Mouse (Mus musculus): ENCODE data around the gene Cd8b1. TPM values are rescaled to one million over a fixed set of nuclear protein-coding genes. Genes with fewer than 3 reads are reported as not detected.

Cd8b1 gene
- polyA plus RNA-seq, 1 experiment from 2014 or later: not detected

GRCm38 (mm10) chr6:71374921-71375320 lies 52.3 kb downstream of the Cd8b1 start:
- Histone ChIP-seq H3K4me1 (no peaks in the 10 kb centered on the region), H3K27ac (no peak overlapping the region), H3K9me3 (no peaks in the 10 kb centered on the region), H3K36me3 (no peaks in the 10 kb centered on the region), H3K4me2 (no peak overlapping the region), H3K9ac (no peak overlapping the region), H3K27me3 (no peaks in the 10 kb centered on the region), H3K4me3 (no peak overlapping the region)
- ATAC-seq (ENCODE audit: insufficient number of reproducible peaks, low FRiP score, low TSS enrichment, low read depth): no peak
- 52% methylated on average over 2 of the region's 2 CpGs for WGBS

- ATAC-seq (ENCODE audit: insufficient number of reproducible peaks, low FRiP score, low TSS enrichment, low read depth): no peak
- Histone ChIP-seq H3K27me3 (no peaks in the 10 kb centered on the region), H3K9me3 (no peaks in the 10 kb centered on the region), H3K4me3 (no peak overlapping the region), H3K9ac (no peak overlapping the region), H3K36me3 (no peaks in the 10 kb centered on the region), H3K27ac (no peak overlapping the region), H3K4me1 (no peaks in the 10 kb centered on the region), H3K4me2 (no peak overlapping the region)
- 99% methylated on average over 13 of the region's 13 CpGs for WGBS
Observed at GRCm38 (mm10) chr6:71376711-71377110, 54.1 kb downstream of the Cd8b1 start.

DNA sequence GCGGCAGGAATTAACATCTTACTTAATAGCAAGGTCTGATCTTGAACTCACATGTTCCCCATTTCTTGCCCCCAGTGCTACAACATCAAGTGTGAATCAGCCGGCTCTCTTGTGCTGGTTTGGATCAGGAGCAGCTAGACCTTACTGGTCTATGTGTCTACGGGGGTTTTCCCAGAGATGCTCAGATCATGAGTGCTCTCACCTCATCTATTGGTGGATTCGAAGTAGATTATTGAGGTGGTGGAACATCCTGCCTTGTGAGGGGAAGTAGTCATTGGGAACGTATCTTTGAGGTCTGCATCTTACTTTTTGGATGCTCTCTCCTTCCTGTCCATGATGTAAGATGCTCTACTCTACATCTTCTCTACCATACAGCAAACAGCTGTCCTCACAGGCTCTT lies 59.1 kb downstream of the Cd8b1 start:
- no peak for ATAC-seq (ENCODE audit: insufficient number of reproducible peaks, low FRiP score, low TSS enrichment, low read depth)
- H3K9ac ChIP-seq: no peak overlapping the region
- no peaks in the 10 kb centered on the region for H3K9me3 ChIP-seq
- no peak overlapping the region for H3K4me2 ChIP-seq
- no peak overlapping the region for H3K27ac ChIP-seq
- H3K36me3 ChIP-seq: no peaks in the 10 kb centered on the region
- 88% methylated on average over 5 of the region's 5 CpGs for WGBS
- H3K4me3 ChIP-seq: no peak overlapping the region
- no peaks in the 10 kb centered on the region for H3K4me1 ChIP-seq
- no peaks in the 10 kb centered on the region for H3K27me3 ChIP-seq

Other genes starting within 250 kb of the Cd8b1 start
- 8.3 and 9.9 TPM in 2 replicates for gene Thnsl2, start 178.3 kb upstream of the Cd8b1 start, polyA plus RNA-seq (2015; fragmentation: Nextera tagmentation; extraction: Ambion mirVana)
- 0.88 and 1.4 TPM in 2 replicates for gene Fabp1, start 123.0 kb upstream of the Cd8b1 start, polyA plus RNA-seq (2015; fragmentation: Nextera tagmentation; extraction: Ambion mirVana)
- gene Krcc1, start 51.1 kb upstream of the Cd8b1 start, polyA plus RNA-seq (2015; fragmentation: Nextera tagmentation; extraction: Ambion mirVana): 48.2 and 51.2 TPM in 2 replicates
- gene Smyd1, start 555 bp upstream of the Cd8b1 start, polyA plus RNA-seq (2015; fragmentation: Nextera tagmentation; extraction: Ambion mirVana): 9.6 and 17.0 TPM in 2 replicates
- not detected in 2 replicates for gene Cd8a, start 50.6 kb downstream of the Cd8b1 start, polyA plus RNA-seq (2015; fragmentation: Nextera tagmentation; extraction: Ambion mirVana)
- gene Rmnd5a, start 117.8 kb downstream of the Cd8b1 start, polyA plus RNA-seq (2015; fragmentation: Nextera tagmentation; extraction: Ambion mirVana): 9.7 and 13.1 TPM in 2 replicates
- 13.2 and 16.1 TPM in 2 replicates for gene Rnf103, start 171.1 kb downstream of the Cd8b1 start, polyA plus RNA-seq (2015; fragmentation: Nextera tagmentation; extraction: Ambion mirVana)
- gene Chmp3, start 221.0 kb downstream of the Cd8b1 start, polyA plus RNA-seq (2015; fragmentation: Nextera tagmentation; extraction: Ambion mirVana): 70.0 and 71.7 TPM in 2 replicates

All from limb, embryonic 15.5 days (tissue).